Mouse (Mus musculus) erythroblast, embryonic 14.5 days (primary cell): ENCODE measurements around the gene Tm9sf3.

Source experiments
- GATA1 ChIP-seq: IDR thresholded peaks from 2 replicates; pipeline ENCODE4 v1.6.1; 2012; ENCODE audit warnings: low read length, inconsistent platforms, mixed read lengths
- TAL1 ChIP-seq: IDR thresholded peaks from 3 replicates; pipeline ENCODE4 v1.6.1; 2012; ENCODE audit warnings: low read length, inconsistent platforms, mixed read lengths

- TF ChIP-seq TAL1 (no peak), GATA1 (no peak)
These were observed 35.6 kb upstream of the Tm9sf3 start for GRCm38 (mm10) chr19:41299446-41299845.
